Mouse (Mus musculus) cortical plate, adult 2 months (tissue): ENCODE measurements at regions not wholly inside any gene's neighbourhood (a gene's known extent, or its start where the extent isn't known, plus 50 kb on each side); places are given as distances from the start of the nearest gene placed in this dataset.

ENCODE experiments used
- CTCF ChIP-seq: fragments of 200-500 bp; IDR thresholded peaks from 2 replicates; pipeline ENCODE4 v1.5.1; 2011; ENCODE audit warnings: mild to moderate bottlenecking, control low read depth, low read length; ENCODE audit not compliant: insufficient read depth; ENCODE audit errors: extremely low read depth
- POLR2A ChIP-seq: fragments of 200-500 bp; IDR thresholded peaks from 2 replicates; pipeline ENCODE4 v1.6.1; 2011; ENCODE audit warnings: mild to moderate bottlenecking, low read length, control low read depth; ENCODE audit not compliant: insufficient read depth; ENCODE audit errors: extremely low read depth

GRCm38 (mm10) chr9:113462267-113462887 is 245.7 kb downstream of the Pdcd6ip start:
- TF ChIP-seq POLR2A (no peak), CTCF (no peak)
